Mouse (Mus musculus): ENCODE results near the gene Nhlrc1. TPM values are rescaled to one million over a fixed set of nuclear protein-coding genes. Genes with fewer than 3 reads are reported as not detected.

Nhlrc1 gene
- total RNA-seq (2023), result 2.3 TPM

DNA sequence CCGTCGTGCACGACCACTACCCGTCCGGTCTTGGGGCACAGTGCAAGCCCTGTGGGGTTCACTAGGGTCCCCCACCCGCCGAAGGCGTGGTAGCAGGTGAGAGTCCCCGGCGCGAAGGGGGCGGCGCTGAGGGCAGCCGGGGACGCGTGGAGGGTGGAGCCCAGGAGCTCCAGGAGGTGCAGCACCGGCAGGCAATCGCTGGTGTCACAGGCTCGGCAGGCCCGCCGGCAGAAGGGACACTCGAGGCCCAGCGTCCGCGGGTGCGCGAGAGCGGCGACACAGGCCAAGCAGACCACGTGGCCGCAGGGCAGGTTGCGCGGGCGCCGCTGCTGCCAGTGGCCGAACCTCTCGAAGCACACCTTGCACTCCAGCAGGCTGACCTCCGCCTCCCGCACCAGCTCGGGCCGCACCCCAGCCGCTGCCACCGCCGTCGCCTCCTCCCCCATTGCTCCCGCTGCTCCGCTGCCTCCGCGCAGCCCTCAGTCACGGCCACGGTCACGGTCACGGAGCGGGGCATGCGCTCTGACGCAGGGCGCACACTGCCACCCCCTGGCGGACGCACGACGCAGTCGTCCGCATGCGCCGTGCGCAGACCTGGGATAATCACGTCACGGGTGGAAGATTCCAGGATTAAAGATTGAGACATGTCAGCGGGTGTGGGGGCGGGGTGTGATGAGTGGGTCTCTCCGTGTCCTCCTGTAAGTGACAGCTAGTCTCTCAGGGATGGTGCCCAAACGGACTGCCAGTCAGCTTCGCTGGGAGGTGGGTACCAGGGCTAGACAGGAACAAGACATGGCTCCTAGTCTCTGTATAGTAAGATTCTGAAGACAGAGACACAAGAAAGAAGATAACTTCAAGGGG is at the start of gene Nhlrc1:
TSS of gene Nhlrc1 (minus strand) at position 517 of the 861 bp plus-strand sequence.

DNA sequence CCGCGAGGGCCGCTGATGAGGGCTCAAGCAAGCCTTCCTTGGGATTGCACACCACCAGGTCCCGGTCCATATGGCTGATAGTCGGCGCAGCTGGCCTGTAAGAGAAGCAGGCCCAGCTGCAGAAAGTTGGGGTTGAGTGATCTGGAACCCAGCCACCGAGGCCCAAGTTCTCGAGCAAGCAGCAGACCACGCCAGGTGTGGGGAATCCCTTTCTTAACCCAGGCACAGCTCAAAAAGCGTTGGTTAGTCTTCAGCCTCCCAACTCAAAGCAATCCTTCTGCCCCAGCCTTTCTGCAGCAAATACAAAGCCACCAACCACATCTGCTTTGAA is 29.9 kb upstream of the Nhlrc1 start, which contains the start of gene Tpmt:
TSS of gene Tpmt (minus strand) at position 121 of the 331 bp plus-strand sequence.

DNA sequence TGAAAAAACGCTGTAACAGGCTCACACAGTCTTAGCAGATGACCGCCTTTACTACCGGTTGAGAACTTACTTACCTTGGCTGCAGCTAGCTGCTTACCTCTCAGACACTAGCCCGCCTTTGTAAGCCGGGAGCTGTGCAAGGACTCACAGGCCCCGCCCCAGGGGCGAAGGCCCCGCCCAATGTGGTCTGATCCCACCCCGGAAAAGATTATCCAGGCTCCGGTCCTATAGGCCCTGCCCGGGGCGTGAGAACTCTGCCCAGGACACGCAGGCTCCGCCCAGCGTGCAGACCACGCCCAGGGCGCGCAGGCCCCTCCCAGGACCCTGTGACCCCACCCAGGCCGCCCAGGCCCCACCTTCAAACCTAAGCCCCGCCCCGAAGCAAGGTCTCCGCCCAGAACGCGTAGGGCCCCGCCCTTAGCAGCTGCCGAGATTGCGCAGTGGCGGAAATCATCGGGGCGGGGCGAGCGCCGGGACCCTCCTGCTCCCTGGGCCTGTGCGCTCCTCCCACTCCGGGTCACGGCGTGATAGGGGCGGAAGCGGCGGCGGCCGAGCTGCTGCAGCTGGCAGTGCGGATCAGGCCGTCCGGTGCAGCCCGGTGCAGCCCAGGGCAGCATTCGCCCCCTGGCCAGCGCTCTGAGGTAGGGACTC is 28.5 kb upstream of the Nhlrc1 start, which contains the start of gene Kdm1b:
TSS of gene Kdm1b (plus strand) at position 470 of the 651 bp plus-strand sequence.

Other genes with a start within 250 kb of the Nhlrc1 start
- gene Kif13a, start 85.0 kb downstream of the Nhlrc1 start, total RNA-seq (2023), result 2.0 TPM
- 22.6 TPM for gene Kdm1b, start 28.6 kb upstream of the Nhlrc1 start, total RNA-seq (2023)
- gene Tpmt, start 29.9 kb upstream of the Nhlrc1 start, total RNA-seq (2023), result 1.8 TPM
- 103 TPM for gene Dek, start 91.4 kb upstream of the Nhlrc1 start, total RNA-seq (2023)
- 1.3 TPM for gene Rnf144b, start 107.8 kb upstream of the Nhlrc1 start, total RNA-seq (2023)